Mouse (Mus musculus) cerebellum, adult 2 months (tissue): ENCODE data around the gene Brf1. TPM values are rescaled to one million over a fixed set of nuclear protein-coding genes. Genes with fewer than 3 reads are reported as not detected.

Experiments used
- DNase-seq, 2 experiments: peaks; one replicate each; pipeline ENCODE4 v3.0.0; 2021
- H3K27ac ChIP-seq: fragments of 200-500 bp; 2 replicates; pipeline ENCODE4 v1.5.1; 2012; ENCODE audit warnings: low read length, control low read depth, inconsistent platforms; ENCODE audit not compliant: insufficient read depth
- H3K27me3 ChIP-seq: fragments of 200-500 bp; 2 replicates; pipeline ENCODE4 v1.6.1; 2012; ENCODE audit warnings: inconsistent platforms, mild to moderate bottlenecking, low read length, moderate library complexity; ENCODE audit not compliant: control insufficient read depth, insufficient read depth
- H3K4me1 ChIP-seq: fragments of 200-500 bp; 2 replicates; pipeline ENCODE4 v1.6.1; 2011; ENCODE audit warnings: low read length; ENCODE audit not compliant: control insufficient read depth, insufficient read depth
- H3K4me3 ChIP-seq: fragments of 200-500 bp; replicated peaks from 2 replicates; pipeline ENCODE3; 2011; ENCODE audit warnings: mild to moderate bottlenecking, low read depth, low read length, control low read depth; ENCODE audit not compliant: insufficient read depth
- CTCF ChIP-seq: fragments of 200-500 bp; IDR thresholded peaks from 2 replicates; pipeline ENCODE4 v1.5.1; 2011; ENCODE audit warnings: low read depth, mild to moderate bottlenecking, control low read depth, low read length, moderate library complexity, borderline replicate concordance; ENCODE audit not compliant: insufficient read depth
- POLR2A ChIP-seq: fragments of 200-500 bp; IDR thresholded peaks from 2 replicates; pipeline ENCODE4 v1.6.1; 2011; ENCODE audit warnings: low read length, control low read depth, borderline replicate concordance; ENCODE audit not compliant: insufficient read depth
- WGBS: fragments of 180-500 bp; shearing (Covaris S2); methylation state at CpG from one replicate; pipeline ENCODE4 v1.1.7; 2018; 5-methylcytosine and 5-hydroxymethylcytosine counted together
- polyA plus RNA-seq: library from polyadenylated mRNA; depleted of rRNA; stranded (reverse); fragments of >200 nt; gene quantifications from 2 replicates; pipeline ENCODE4 v1.2.3, GENCODE M21; 2012

Gene Brf1
- polyA plus RNA-seq, 1 experiment = 52.4 TPM

DNA sequence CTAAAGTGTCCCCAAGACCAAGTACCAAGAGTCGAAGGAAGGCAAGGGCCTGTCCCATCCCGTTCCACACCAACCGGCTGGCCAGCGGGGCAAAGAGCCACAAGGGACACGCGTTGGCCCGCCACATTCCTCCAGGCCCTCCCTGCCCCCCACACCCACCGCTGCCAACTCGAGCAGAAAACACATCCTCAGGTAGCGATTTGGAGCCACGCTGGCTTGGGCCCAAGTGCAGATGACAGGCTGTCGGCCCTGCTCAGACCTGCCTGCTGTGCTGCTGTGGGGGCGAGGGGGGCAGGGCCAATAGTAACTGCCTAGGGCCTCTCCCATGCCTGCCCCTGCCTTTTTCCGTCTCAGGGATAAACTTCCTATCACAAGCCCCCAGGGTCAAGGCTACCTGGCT lies 73.2 kb downstream of the Brf1 start:
- 55% methylated on average over 14 of the region's 14 CpGs for WGBS
- Histone ChIP-seq H3K4me1 (peaks cover 10% of the 10 kb centered on the region), H3K4me3 (no peak overlapping the region), H3K27ac (no peak overlapping the region), H3K27me3 (no peaks in the 10 kb centered on the region; the same call in 1 of the 2 replicates)
- DNase-seq = no peak
- TF ChIP-seq CTCF (no peak), POLR2A (no peak)

- no peak overlapping the region for H3K4me3 ChIP-seq
- no peak for TF ChIP-seq CTCF
- TF ChIP-seq POLR2A = no peak
- no peak for DNase-seq
- no peak overlapping the region for H3K27ac ChIP-seq
- 95% methylated on average over 6 of the region's 6 CpGs for WGBS
- H3K4me1 ChIP-seq = peaks cover 10% of the 10 kb centered on the region
- no peaks in the 10 kb centered on the region; the same call in 1 of the 2 replicates for H3K27me3 ChIP-seq
Observed at GRCm38 (mm10) chr12:112925950-112926349, 74.6 kb downstream of the Brf1 start.

DNA sequence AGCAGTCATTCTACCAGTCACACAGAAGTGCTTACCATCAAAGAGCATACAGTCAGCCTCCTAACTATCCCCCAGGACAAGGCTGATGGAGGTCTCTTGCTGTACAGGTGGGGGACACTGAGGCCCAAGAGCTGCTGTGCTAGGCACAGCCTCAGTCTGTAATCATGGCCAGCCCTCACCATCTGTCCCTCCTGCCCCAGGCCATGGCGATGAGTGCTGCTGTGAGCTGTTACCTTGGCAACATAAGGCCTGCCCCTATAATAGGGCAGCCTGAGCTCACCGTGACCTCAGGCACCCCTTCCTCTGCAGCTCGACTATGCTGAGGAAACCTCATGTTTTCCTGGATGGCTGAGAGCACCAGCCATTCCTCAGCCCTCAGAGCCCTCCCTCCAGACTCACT lies 78.0 kb downstream of the Brf1 start:
- WGBS = 48% methylated on average over 3 of the region's 3 CpGs
- no peak for DNase-seq
- no peak overlapping the region for H3K27ac ChIP-seq

DNA sequence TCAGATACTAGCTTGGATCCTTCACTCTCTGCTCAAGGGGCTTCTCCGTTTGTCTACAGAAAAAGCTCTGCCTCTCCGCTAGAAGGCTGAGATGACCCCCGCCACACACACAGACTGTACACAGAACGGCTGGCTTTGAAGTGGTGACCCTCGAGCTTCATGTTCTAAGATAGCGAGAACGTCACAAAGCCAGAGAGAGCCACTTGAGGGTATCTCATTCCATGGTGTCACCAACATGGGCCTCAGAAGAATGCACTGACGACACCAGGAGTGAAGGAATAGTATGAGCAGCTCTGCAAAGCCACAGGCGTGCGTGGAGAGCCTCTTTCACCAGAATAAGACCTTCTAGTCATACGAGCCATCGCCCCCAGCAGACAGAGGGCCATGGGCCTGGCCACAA lies 79.0 kb downstream of the Brf1 start:
- TF ChIP-seq POLR2A (no peak), CTCF (no peak)
- DNase-seq = no peak
- Histone ChIP-seq H3K27ac (no peak overlapping the region), H3K4me1 (peaks cover 11% of the 10 kb centered on the region), H3K27me3 (no peaks in the 10 kb centered on the region), H3K4me3 (no peak overlapping the region)
- WGBS = 88% methylated on average over 12 of the region's 12 CpGs

More for the DNA sequence above, 78.0 kb downstream of the Brf1 start:
- Histone ChIP-seq H3K4me3 (no peak overlapping the region), H3K27me3 (no peaks in the 10 kb centered on the region), H3K4me1 (peaks cover 10% of the 10 kb centered on the region)
- TF ChIP-seq POLR2A (no peak), CTCF (no peak)

DNA sequence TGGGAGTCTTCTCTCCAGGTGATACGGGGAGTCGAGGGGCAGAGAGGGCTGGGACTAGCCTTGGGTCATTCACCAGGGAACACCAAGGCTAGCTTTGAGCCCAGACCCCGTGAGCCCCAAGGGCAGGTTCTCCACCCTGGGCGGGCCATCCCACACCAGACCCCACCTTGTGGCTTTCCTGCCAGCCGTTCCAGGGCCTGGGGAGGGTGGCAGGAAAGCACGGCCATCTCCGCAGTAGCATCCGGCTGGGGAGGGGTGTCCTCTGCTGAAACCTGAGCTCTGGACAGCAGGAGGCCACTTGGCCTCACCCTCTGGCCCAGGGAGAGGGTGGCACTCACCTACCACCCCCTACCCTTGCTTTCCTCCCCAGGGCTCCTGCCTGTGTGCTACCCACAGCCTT lies 82.6 kb downstream of the Brf1 start:
- TF ChIP-seq CTCF (no peak), POLR2A (no peak)
- no peak overlapping the region for H3K4me3 ChIP-seq
- H3K27ac ChIP-seq = no peak overlapping the region
- H3K27me3 ChIP-seq = no peaks in the 10 kb centered on the region
- no peak for DNase-seq
- H3K4me1 ChIP-seq = peaks cover 24% of the 10 kb centered on the region
- WGBS = 83% methylated on average over 8 of the region's 8 CpGs

- TF ChIP-seq CTCF (no peak), POLR2A (no peak)
- DNase-seq = no peak
- H3K4me3 ChIP-seq = no peak overlapping the region
- 85% methylated on average over 11 of the region's 11 CpGs for WGBS
- no peak overlapping the region for H3K27ac ChIP-seq
- H3K27me3 ChIP-seq = no peaks in the 10 kb centered on the region
- H3K4me1 ChIP-seq = peaks cover 20% of the 10 kb centered on the region
Observed at GRCm38 (mm10) chr12:112917486-112917885, 83.0 kb downstream of the Brf1 start.

DNA sequence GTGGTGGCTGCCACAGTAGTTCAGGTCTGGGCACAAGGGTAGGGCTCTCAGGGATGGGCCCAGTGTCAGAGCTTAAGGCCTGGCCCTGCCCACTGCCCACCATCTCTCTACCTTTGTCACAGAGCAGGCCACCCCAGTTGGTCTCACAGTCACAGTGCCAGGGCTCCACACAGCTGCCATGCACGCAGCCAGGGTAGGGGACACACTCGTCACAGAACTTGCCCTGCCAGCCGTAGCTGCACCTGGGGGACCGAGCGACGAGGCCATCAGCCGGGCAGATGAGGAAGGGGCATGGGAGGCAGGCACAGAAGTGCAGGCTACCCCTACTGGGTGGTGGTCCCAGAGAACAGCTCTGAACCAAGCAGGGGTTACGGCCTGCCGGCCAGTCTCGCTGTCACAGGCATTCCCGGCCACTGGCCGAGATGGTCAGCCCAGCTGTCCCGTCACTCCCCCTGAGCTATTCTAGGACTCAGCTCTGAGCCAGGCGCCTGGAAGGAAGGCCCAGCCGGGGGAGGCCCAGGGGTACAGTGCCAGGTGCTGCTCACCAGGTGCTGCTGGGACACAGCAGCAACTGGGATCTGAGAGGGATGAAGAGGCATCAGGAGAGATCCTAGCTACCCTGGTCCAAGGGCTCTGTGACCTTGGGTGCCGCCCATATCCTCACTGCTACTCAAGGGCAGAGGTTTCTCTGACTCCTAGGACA lies 83.7 kb downstream of the Brf1 start:
- TF ChIP-seq POLR2A (no peak), CTCF (no peak)

DNA sequence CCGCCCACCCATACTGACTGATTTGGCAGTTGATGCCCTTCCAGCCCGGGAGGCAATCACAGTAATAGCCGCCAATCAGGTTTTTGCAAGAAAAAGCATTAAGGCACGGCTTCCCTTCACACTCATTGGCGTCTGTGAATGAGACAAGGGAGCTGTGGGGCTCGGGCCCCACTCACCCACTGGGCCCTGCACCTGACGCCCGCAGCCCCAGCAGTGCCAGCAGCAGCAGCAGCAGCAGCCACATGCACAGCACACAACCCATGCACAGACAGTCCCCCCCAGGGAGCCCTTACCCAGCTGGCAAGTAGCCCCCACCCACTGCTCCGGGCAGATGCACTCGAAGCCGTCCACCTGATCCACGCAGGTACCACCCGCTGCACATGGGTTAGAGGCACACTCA lies 84.9 kb downstream of the Brf1 start:
- Histone ChIP-seq H3K27me3 (no peaks in the 10 kb centered on the region), H3K4me1 (peaks cover 19% of the 10 kb centered on the region), H3K27ac (no peak overlapping the region), H3K4me3 (no peak overlapping the region)
- no peak for DNase-seq
- TF ChIP-seq POLR2A = no peak
- TF ChIP-seq CTCF = no peak
- 62% methylated on average over 13 of the region's 13 CpGs for WGBS

More for the DNA sequence above, 83.7 kb downstream of the Brf1 start:
- DNase-seq = no peak
- Histone ChIP-seq H3K4me3 (no peak overlapping the region), H3K4me1 (peaks cover 19% of the 10 kb centered on the region), H3K27ac (no peak overlapping the region), H3K27me3 (no peaks in the 10 kb centered on the region)
- WGBS = 59% methylated on average over 16 of the region's 16 CpGs
